Mouse (Mus musculus) gastrocnemius, postnatal 14 days (tissue): Measurements from ENCODE around the gene Ffar2. TPM values are rescaled to one million over a fixed set of nuclear protein-coding genes. Genes with fewer than 3 reads are reported as not detected.
"Not testable (repeated sequence)": the region's sequence is repeated elsewhere in the genome, so short reads cannot be mapped to it uniquely, and the experiment has no call there.

Experiments used
- DNase-seq: peaks from one replicate; pipeline ENCODE4 v3.0.0; 2021; ENCODE audit warnings: mixed read lengths
- intact Hi-C: fragments of 180-260 bp; cut with DNase I; formaldehyde crosslinking; loops from one replicate; pipeline ENCODE4 v1.15.1; 2025; ENCODE audit warnings: low total_unique reads
- total RNA-seq, 2 experiments: library from RNA; stranded (reverse); gene quantifications; 2 replicates each; pipeline ENCODE4 v1.2.3; 2021

Ffar2 gene
- total RNA-seq, 2 experiments from 2014 or later = 0.16 TPM; not detected in 1

DNA sequence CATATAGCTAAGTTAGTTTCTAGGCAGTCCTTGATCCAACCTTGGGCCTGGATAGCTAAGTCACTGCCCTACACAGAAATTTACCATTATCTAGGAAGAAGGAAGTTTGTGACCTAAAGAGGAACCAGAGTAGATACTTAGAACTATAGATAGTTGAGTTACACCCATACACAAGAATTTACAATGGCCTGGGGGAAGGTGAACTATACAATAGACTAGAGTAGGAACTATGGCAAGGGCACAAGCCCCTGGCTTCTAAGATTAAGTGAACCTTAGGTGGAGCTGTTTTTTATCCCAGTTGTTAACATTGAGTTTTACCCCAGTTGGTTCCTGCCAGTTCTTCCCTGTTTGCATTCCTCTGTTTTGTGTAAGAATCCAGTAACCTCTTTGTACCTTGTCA is 5.3 kb upstream of the Ffar2 start:
- intact Hi-C loops, DNase-seq: not testable (repeated sequence)

DNA sequence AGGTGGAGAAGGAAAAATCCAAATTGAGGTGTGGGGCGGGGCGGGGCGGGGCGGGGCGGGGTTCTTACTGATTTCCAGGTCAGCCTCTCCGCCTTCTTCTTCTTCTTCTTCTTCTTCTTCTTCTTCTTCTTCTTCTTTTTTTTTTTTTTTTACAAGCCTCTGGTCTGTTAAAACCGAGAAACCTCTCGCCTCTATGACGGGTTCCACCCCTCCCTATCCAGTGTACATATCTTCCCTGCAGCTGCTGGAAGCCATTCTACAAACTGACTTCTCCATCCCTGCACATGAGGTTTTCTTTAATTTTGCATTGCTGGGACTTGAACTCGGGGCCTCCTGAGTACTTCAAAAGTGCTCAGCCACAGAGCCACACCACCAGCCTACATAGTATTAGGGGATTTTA is 3.1 kb upstream of the Ffar2 start:
- intact Hi-C loops = no loop called here
- no peak for DNase-seq

DNA sequence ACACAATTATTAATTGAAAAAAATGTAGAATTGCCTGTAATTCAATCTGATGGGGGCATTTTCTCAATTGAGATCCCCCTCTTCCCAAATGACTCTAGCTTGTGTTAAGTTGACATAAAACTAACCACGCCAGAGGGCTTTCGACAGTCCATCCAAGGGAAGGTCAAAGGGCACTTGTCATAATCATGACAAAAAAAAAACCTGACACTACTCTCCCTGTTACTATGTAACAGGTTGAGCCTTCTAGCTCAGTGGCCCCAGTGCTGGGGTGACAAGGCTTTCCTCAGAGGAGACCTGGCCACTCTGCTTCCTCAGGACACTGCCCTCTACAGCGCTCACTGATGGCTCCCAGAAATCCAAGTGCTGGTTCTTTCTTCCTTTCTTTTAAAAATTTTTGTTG is 731 bp upstream of the Ffar2 start:
- intact Hi-C loops = no loop called here
- DNase-seq = no peak

DNA sequence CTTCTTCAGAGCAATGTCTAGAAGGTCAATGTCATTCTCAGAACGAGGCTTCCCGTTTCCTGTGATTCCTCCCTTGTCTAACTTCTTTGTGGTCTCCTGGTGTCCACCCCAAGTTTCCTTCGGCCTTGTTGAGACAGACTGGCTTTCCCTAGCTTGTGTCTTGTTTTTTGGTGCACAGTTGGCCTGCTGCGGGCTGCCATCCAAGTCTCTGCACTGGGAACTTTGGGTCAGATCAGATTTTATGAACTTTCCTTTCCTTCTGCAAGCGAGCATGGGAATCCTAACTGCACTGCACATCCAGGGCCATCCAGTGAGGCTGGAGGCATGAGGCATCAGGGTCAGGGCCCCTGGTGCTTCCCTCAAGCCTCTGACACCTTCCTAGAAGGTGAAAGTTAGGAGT is 2.0 kb downstream of the Ffar2 start:
- no peak for DNase-seq
- intact Hi-C loops = no loop called here

DNA sequence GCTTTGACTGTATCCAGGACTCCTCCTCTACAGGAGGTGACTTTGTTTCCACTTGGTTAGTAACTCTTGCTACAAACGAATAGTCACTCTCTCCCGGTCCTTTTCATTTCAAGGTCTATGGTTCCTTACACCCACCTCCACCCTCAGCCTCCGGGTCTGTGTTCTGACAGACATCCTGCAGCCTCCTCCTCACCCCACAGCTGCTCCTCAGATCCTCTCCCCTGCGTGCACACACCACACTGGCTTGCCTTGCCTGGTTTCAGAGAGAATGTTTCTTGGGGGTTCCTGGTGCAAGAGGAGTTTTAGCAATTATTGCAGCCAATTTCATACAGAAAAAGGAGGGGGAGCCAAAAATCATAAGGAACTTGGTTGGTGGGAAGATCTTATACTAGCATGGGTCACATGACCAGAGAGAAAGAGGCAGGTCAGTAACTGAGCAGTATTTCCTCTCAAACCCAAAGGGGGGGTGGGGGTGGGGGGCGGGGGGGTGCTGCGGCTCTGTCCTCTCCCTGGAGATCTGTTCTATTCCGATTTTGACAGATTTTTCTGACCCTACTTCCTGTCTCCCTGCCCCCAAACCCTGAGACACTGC is 2.6 kb downstream of the Ffar2 start:
- no peak for DNase-seq
- intact Hi-C loops = no loop called here

DNA sequence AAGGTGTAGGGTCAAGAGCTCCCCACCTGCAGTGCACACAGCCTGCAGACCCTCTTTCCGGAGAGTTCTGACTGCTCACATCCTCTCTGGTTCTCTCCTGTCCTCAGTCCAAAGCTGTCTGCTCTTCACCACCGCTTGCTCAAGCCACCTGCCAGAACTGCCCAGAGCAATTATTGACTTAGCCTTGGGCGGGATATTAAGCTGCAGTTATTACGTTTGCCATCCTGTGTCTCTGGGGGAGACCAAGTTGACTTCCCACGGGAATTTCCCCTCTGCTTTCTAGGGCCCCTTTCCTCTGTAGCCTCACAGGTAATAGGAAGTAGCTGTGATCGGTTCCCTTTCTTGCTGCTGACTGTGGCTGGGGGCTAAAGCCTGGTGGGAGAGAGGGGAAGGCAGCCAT is 3.4 kb downstream of the Ffar2 start:
- intact Hi-C loops = no loop called here
- no peak for DNase-seq

DNA sequence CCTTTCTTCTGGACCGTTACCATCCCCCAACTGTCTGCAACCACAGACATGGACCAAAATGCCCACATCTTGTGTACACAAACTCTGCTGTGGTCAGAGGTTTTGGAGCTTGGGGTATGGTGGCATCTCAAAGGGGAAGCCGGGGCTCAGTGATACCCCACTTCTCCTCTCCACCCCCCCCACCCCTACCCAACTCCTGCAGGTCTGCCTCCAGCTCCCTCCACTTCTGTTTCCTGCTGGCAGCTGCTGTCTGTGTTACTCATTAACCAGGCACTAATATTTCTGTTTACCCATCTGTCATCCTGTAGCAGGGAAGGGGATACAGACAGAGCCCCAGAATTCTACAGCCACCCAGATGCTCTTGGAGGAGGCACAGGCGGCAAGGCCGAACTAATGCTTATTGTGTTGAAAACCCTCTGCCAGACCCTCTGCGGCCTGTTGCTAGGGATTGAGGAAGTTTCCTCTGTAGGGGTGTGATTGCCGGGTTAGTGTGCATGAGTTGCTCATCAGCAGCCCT is 11.2 kb downstream of the Ffar2 start:
- intact Hi-C loops = no loop called here
- no peak for DNase-seq

DNA sequence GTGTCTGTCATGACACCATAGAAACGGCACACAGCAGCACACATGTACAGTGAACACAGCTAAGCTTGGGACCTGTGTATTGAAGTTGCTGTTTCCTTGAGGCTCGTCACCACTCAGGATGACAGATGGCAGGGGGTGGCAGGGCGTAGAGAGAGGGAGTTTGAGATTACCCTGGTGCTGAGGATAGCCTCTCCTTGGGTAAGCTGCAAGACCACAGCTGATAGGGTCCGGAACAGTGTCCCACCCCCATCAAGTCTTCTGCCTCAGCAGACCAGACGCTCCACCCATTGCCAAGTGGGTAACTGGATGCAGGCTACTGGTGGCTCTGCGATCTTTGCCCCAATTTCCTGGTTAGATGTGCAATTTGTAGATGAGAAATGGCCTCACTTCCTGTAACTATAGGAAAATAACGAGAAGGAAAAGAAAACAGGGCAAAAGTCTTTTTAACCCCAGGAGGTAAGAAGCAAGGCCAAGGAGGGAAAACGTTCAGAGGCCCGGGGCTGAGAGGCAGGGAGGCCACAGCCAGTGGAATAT is 11.8 kb downstream of the Ffar2 start:
- intact Hi-C loops = no loop called here

DNA sequence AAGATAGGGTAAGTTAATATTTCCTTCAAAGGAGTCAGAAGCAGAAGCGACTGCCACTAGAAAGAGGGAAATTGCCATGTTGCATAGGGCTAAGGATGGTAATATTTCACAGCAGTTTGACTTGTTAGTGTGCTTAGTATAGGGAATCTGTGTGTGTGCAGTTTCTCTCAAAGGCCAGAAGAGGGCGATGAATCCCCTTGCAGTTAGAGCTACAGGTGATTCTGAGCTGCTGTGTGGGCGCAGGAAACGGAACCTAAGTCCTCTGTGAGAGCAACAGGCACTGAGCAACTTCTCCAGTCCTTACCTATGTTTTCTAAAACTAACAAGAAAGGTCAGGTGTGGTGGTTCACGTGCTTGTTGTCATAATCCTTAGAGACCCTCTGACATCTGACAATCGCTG is 13.3 kb downstream of the Ffar2 start:
- intact Hi-C loops = no loop called here
- no peak for DNase-seq

More for the DNA sequence above, 11.8 kb downstream of the Ffar2 start:
- DNase-seq = no peak

DNA sequence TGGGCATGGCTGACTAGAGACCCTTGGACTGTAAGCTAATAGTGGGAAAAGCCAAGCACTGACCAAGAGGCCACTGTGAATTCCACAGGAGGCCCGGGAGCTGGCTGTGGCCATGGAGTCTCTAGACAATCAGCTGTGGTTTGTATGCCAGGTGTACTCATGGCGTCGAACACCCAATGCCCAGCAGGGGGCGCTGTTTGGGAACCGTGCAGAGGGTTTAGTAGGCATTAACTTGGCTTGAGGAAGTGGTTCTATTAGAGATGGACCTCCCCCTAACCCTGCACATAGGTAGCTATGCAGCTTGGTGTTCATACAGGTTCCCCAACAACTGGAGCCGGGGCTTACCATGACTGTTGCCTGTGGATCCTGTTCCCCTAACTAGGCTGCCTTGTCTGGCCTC is 17.7 kb downstream of the Ffar2 start:
- intact Hi-C loops = no loop called here
- peak; percentile 18 for DNase-seq

DNA sequence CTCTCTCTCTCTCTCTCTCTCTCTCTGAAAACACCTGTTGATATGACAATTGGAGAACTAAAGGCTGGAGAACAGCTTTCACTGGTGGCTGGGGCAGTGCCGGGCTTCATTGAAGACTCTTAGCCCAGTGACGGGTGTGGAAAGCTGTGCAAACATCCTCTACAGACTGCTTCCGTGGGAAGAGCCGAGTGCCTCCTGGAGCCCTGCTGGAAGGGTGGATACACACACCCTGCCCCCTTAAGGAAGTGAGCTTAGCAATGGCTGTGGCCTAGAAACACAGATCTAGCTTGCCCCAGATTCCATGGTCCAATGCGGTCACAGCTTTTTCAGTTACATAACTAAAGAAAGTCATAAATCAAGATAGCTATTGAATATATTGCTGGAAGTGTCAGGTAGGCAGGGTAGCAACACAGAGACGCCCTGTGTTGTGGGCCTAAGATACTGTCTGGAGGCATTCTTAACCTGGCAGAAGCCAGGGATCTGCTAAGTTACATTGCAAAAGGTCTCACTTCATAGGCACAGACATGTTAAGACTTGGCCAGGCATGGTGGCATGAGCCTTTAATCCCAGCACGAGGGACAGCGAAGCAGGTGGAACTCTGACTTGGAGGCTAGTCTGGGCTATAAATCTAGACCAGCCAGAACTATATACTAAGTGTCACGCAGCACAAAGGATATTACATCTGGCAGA is 19.4 kb downstream of the Ffar2 start:
- intact Hi-C loops = no loop called here
- DNase-seq = no peak

DNA sequence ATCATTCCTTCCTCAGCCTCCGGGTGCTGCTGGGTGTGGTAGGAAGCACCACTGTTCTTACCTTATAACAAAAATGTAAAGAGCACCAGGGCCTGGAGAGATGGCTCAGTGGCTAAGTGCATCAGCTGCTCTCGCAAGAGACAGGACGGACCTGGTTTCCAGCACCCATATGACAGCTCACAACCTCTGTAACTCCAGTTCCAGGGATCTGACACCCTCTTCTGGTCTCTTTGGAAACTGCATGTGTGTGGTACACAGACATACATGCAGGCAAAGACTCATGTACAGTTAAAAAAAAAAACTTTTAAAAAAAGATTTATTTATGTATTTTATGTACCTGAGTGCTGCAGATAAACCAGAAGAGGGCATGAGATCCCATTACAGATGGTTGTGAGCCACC is 20.3 kb downstream of the Ffar2 start:
- intact Hi-C loops = no loop called here
- DNase-seq = no peak

DNA sequence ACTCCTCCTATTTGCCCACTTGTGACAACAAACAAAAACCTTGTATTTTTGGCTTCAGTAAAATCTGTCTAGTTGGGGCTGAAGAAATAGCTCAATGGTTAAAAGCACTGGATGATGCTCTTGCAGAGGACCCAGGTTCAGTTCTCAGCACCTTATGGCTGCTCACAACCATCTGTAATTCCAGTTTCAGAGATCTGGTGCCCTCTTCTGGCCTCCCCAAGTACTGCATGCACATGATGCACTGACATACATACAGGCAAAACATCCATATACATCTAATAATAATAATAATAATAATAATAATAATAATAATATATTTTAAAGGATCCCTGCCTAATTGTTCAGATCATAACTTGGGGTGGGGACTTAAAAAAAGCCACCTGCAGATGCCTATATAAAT is 22.9 kb downstream of the Ffar2 start:
- DNase-seq = no peak
- intact Hi-C loops = no loop called here

DNA sequence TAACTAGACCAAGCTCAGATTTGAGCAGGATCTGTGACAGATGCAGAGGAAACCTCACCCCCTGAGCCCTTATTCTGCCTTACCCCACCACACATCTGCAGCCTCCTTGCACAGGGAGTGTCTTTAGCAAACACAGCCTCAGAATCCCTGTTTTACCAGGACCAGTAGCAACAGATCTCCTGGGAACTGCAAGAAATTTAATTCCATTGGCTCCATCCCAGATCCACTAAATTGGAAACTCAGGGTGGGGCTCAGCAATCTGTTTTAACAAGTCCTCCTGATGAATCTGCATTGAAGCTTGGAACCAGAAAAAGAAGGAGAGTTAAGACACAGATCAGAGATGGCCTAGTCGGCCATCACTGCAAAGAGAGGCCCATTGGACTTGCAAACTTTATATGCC is 26.8 kb downstream of the Ffar2 start:
- intact Hi-C loops = no loop called here
- no peak for DNase-seq

DNA sequence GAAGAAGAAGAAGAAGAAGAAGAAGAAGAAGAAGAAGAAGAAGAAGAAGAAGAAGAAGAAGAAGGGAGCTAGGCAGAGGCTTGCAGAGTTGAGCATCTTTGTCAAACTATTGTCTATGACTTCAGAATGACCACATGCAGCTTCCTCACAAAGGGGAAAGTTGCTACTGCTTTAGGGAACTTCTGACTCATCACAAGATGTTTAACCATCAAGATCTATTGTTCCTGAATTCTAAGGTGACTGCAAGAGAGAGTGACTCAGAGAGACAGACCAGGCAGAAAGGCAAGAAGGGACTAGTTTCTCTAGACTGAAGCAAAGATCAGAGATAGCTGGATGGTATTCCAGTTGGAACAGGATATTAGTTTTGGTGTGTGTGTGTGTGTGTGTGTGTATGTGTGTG is 28.7 kb downstream of the Ffar2 start:
- DNase-seq = no peak
- intact Hi-C loops = no loop called here

DNA sequence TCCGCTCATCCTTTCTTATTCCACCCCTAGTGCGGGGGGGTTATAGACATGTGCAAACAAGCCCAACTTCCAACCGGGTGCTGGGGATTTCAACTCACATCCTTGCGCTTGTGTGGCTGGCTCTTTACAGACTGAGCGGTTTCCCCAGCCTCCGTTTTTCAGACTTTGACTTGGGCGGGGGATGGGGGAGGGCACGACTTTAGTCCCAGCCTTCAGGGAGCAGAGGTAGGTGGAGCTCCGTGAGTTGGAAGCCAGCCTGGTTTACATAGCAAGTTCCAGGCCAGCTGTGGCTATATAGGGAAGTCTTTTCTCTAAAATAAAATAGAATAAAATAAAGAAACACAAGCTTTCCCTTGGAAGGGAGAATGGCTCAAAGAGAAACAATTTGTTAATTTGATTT is 31.7 kb downstream of the Ffar2 start:
- intact Hi-C loops = no loop called here
- DNase-seq = no peak

DNA sequence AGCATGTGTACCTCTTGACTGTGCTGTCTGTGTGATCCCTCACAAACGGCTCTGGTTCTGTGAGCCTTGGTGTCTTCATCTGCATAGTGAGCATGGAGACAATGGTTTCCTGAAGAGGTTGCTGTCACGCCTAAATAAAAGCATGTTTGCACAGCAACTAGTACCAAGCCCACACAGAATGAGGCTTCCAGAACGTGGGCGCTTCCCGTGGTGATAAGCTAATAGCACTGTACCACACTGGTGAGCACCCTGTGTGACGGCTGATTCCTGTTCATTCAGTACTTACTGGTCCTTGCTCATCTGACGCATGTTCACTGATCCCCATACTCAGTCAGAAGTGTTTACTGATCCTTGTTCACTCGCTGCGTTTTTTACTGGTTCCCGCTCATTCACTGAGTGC is 33.4 kb downstream of the Ffar2 start:
- intact Hi-C loops = no loop called here
- DNase-seq = no peak

DNA sequence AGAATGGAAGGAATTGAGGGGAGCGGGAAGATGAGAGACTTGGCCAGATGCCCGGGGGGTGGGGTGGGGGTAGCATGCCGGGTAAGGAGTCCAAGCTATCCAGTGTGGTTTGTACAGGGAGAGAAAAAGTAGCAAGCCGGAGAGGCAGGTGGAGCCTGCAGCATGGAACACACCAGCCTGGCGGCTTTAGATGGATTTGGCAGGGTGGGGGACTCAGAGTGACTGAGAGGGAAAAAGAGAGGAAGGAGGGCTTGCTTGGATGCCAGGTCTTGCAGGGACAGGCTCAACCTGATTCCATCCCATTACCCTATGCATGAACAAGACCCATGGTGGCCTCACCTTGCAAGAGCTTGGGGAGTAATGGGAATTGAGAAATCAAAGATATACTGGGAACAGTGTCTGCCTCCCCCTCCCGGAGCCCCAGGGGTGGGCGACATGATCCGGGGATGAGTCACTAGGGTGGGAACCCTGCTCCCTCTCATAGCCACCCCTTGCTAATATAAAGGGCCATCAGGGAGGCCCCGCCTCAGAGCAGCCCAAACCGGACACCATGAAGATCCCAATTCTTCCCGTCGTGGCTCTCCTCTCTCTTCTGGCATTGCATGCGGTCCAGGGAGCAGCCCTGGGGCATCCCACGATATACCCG is 36.1 kb downstream of the Ffar2 start, which contains the start of gene Krtdap:
Gene Krtdap (plus strand): TSS at position 520 of the 646 bp plus-strand sequence.
- intact Hi-C loops = no loop called here
- no peak for DNase-seq

DNA sequence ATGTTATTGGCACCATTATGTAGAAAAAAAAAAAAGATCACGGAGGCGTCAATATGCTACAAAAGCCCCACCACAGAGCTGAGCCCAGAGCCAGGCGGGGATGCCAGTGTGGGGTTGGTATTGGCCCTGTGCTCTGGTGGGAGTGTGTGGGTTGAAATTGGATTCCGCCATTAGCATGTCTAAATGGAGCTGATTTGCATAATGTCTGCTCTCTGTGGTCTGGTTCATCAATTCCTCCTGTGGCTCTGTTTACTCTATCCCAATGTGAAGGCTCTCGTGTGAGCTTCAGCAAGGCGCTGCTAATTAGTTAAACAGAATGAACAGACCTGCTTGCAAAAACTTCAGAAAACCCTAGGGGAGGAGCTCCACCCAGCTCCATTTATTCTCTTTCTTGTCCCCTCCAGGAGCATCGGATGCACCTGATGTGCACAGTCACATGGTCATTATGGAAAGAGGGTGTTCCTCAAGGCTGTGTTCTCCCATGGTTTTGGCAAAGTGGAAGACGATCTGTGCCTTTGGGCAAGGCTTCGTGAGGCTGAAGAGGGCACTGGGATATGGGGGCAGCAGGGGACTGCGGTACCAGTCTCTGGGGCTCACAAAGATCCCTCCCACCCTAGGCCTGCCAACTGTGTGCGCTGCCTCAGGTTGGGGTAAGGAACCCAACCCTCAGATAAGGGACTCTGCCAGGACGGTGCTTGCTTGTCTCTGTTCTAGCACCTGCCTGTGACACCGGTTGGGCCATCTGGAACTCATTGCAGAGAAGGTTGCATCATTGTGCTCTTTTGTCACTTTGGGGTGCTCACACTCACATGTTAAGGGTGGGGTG is 37.6 kb downstream of the Ffar2 start:
- no peak for DNase-seq
- intact Hi-C loops = no loop called here

DNA sequence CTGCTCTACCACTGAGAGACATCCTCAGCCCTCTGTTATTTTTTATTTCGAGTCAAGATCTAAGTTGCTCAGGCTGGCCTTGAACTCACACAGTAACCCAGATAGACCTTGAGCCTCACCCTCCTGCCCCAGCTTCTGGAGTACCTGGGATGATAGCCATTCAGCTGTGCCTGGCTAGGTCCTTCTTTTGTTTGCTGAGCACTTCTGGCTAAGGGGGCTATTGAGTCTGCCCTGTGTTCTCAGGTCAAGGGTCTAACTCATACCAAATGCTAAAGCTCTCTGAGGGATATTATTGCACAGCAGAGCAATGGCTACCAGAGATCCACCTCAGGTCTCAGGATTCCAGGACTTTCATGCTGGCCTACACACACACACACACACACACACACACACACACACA is 38.4 kb downstream of the Ffar2 start:
- intact Hi-C loops = no loop called here
- no peak for DNase-seq
